Mouse (Mus musculus) CD4-positive, CD25-positive, alpha-beta regulatory T cell, adult 4 months (primary cell): ENCODE data around the gene Ms4a4a. TPM values are rescaled to one million over a fixed set of nuclear protein-coding genes. Genes with fewer than 3 reads are reported as not detected.

ENCODE experiments used
- ATAC-seq: one replicate; pipeline ENCODE4 v1.8.0; 2017
- polyA plus RNA-seq, 2 experiments: library from polyadenylated mRNA; unstranded; fragments of 100-300 nt; shearing (Covaris generic); gene quantifications; one replicate each; pipeline ENCODE4 v1.2.1; 2017

Gene Ms4a4a
- polyA plus RNA-seq, 2 experiments from 2014 or later = 0.84 to 1.8 TPM

DNA sequence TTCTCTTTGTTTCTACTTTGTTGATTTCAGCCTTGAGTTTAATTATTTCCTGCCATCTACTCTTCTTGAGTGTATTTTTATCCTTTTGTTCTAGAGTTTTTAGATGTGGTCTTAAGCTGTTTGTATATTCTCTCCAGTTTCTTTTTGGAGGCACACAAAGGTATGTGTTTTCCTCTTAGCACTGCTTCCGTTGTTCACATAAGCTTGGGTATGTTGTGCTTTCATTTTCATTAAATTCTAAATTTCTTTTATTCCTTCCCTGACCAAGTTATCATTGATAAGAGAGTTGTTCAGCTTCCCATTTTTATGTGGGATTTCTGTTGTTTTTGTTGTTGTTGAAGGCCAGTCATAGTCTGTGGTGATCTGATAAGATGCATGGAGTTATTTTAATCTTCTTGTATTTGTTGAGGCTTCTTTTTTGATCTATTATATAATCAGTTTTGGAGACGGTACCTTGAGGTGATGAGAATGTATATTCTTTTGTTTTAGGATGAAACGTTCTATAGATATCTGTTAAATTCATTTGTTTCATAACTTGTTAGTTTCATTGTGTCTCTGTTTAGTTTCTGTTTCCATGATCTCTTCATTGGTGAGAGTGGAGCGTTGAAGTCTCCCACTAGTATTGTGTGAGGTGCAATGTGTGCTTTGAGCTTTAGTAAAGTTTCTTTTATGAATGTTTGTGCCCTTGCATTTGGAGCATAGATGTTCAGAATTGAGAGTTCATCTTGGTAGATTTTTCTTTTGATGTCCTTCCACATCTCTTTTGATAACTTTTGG, 59.9 kb downstream of the Ms4a4a start:
- ATAC-seq = peak; percentile 78

Other genes with a start within 250 kb of the Ms4a4a start
- gene 1700017D01Rik, start 244.6 kb upstream of the Ms4a4a start, polyA plus RNA-seq = not detected
- not detected for gene 1700025F22Rik, start 210.2 kb upstream of the Ms4a4a start, polyA plus RNA-seq
- gene Ms4a13, start 178.8 kb upstream of the Ms4a4a start, polyA plus RNA-seq = not detected
- gene Ms4a12, start 143.1 kb upstream of the Ms4a4a start, polyA plus RNA-seq = not detected
- gene Ms4a1, start 109.3 kb upstream of the Ms4a4a start, polyA plus RNA-seq = 10 to 100 TPM in 1 of 2 experiments, under 1 TPM in 1; 0.12 to 21.1 TPM
- gene Ms4a5, start 91.7 kb upstream of the Ms4a4a start, polyA plus RNA-seq = not detected
- gene Ms4a14, start 61.1 kb upstream of the Ms4a4a start, polyA plus RNA-seq = not detected
- gene Ms4a7, start 39.4 kb upstream of the Ms4a4a start, polyA plus RNA-seq = not detected
- gene Ms4a4c, start 29.2 kb downstream of the Ms4a4a start, polyA plus RNA-seq = 10 to 100 TPM; 61.4 to 84.8 TPM
- gene Ms4a4b, start 68.0 kb downstream of the Ms4a4a start, polyA plus RNA-seq = 1,000 to 10,000 TPM; 2,426 to 2,599 TPM
- gene Ms4a6c, start 93.8 kb downstream of the Ms4a4a start, polyA plus RNA-seq = 10 to 100 TPM; 13.4 to 20.1 TPM
- gene Gm8369, start 110.4 kb downstream of the Ms4a4a start, polyA plus RNA-seq = 100 to 1,000 TPM; 420 to 532 TPM
- 1,000 to 10,000 TPM; 1,239 to 1,299 TPM for gene Ms4a6b, start 141.0 kb downstream of the Ms4a4a start, polyA plus RNA-seq
- 1 to 10 TPM; 3.9 to 6.3 TPM for gene Ms4a4d, start 161.3 kb downstream of the Ms4a4a start, polyA plus RNA-seq
- gene Ms4a6d, start 229.3 kb downstream of the Ms4a4a start, polyA plus RNA-seq = 10 to 100 TPM in 1 of 2 experiments, 1 to 10 TPM in 1; 8.9 to 10.9 TPM
- gene Ms4a2, start 248.2 kb downstream of the Ms4a4a start, polyA plus RNA-seq = not detected